20 mouse cellular contexts compared by ENCODE assay signal in the genomic region with DNA sequence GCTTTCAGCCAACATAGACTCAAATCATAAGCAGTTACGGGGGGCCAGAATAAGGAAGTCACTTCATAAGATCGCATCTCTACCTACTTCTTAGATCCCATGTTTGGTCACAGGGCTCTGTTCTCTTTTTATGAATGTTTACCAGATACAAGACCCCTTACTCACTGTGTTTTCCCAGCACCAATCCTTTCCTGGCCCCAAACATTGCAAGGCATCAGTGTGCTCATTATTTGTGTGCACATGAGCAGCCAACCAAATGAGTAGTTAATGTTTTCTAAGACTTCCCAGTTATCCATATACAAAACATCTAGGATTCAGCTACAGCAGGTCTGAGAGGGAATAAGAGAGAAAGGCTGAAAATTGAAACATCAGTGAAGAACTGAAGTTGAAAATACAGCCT. TPM values are rescaled to one million over a fixed set of nuclear protein-coding genes. Genes with fewer than 3 reads are reported as not detected.
DNase-seq lines count a peak whose midpoint lies in the region; ATAC-seq and TF ChIP-seq lines count a peak whose summit lies in the region.
"Had no signal": no experiment of that assay in that cellular context is flagged by ENCODE, and none has a peak within 500 bp of the region (broad histone marks: within the 10 kb centered on the region; RNA-seq: fewer than 3 reads in every experiment).

No protein-coding gene starts in this region.

- WGBS in kidney, embryonic 16.5 days = 69% methylated on average over 2 of the region's 2 CpGs

- ATAC-seq in kidney, embryonic 16.5 days (ENCODE audit: low FRiP score, low TSS enrichment) = peak; percentile 54; the same call in 1 of the 2 replicates
- ATAC-seq in Patski = no peak
- ATAC-seq: CD4-positive, CD25-positive, alpha-beta regulatory T cell, adult 4 months; forebrain, embryonic 13.5 days; forebrain, embryonic 16.5 days; hindbrain, embryonic 16.5 days had no signal

- in situ Hi-C loops in Patski (cut with MboI; ENCODE audit: low pct_unique_long_range_greater_than_20kb) = loop anchor here (5.0 kb wide), 1 partner anchor 58 kb away; no protein-coding TSS in a partner anchor

- peaks cover 16% of the 10 kb centered on the region for H3K4me1 ChIP-seq in kidney, embryonic 16.5 days (ENCODE audit: insufficient read depth, low read length)
- H3K4me1 ChIP-seq: forebrain, embryonic 10.5 days had no signal

- no peaks in the 10 kb centered on the region for H3K9me3 ChIP-seq in kidney, embryonic 16.5 days (ENCODE audit: low read length)
- H3K9me3 ChIP-seq: forebrain, embryonic 10.5 days; forebrain, embryonic 13.5 days; hindbrain, embryonic 10.5 days; hindbrain, embryonic 13.5 days had no signal

- peak; percentile 34 for DNase-seq in kidney, adult 9 months
- DNase-seq in kidney, adult 11 months = no peak
- no peak for DNase-seq in kidney, postnatal 25 days
- DNase-seq in Patski (ENCODE audit: low read depth, low spot score) = peak; percentile 59
- DNase-seq in frontal cortex, postnatal 14 days (ENCODE audit: low spot score in 2 of 2) = no peak
- DNase-seq: adrenal gland, postnatal 10 days; adrenal gland, postnatal 36 days; cerebellum, adult 18-20 months; cerebellum, adult 9-10 months; cerebellum, postnatal 14 days; gastrocnemius, postnatal 25 days had no signal

- H3K9ac ChIP-seq in kidney, embryonic 16.5 days (replicated peaks; ENCODE audit: low read length) = no peak overlapping the region
- H3K9ac ChIP-seq: forebrain, embryonic 13.5 days; hindbrain, embryonic 13.5 days had no signal

- H3K27ac ChIP-seq in kidney, embryonic 16.5 days (ENCODE audit: low read length) = peak overlapping the region; percentile 83
- H3K27ac ChIP-seq: forebrain, embryonic 10.5 days; forebrain, embryonic 13.5 days; hindbrain, embryonic 10.5 days; hindbrain, embryonic 13.5 days had no signal

- no peak for TF ChIP-seq CTCF in Patski (IDR thresholded peaks at IDR 0.05)

- 0 out of 2 replicates have a peak, but pooled peaks cover 3% of the 10 kb centered on the region for H3K36me3 ChIP-seq in kidney, embryonic 16.5 days (ENCODE audit: insufficient read depth, low read length)
- H3K36me3 ChIP-seq: forebrain, embryonic 10.5 days; hindbrain, embryonic 10.5 days; hindbrain, embryonic 13.5 days had no signal

- no peak overlapping the region for H3K4me3 ChIP-seq in kidney, embryonic 16.5 days (ENCODE audit: low read length)
- H3K4me3 ChIP-seq: forebrain, embryonic 10.5 days; forebrain, embryonic 13.5 days; hindbrain, embryonic 10.5 days; hindbrain, embryonic 13.5 days had no signal

- CTCF ChIA-PET in Patski (lab: Charles Lee) = interaction anchor here (1.2 to 1.6 kb wide), 2 partner anchors 13 to 24 kb away, joined by 4 read pairs; no protein-coding TSS in a partner anchor

- no peak overlapping the region for H3K4me2 ChIP-seq in kidney, embryonic 16.5 days (replicated peaks; ENCODE audit: low read depth, low read length)
- H3K4me2 ChIP-seq: forebrain, embryonic 13.5 days; heart, embryonic 11.5 days; hindbrain, embryonic 13.5 days had no signal

- POLR2A ChIA-PET in Patski (lab: Charles Lee) = no interaction called here

- H3K27me3 ChIP-seq in kidney, embryonic 16.5 days (ENCODE audit: insufficient read depth, low read length) = no peaks in the 10 kb centered on the region
- H3K27me3 ChIP-seq in Patski = no peaks in the 10 kb centered on the region
- H3K27me3 ChIP-seq: forebrain, embryonic 13.5 days; hindbrain, embryonic 13.5 days had no signal

RNA-seq across cellular contexts. Expression of a gene that starts 44.3 kb away (rescaled TPM):
- polyA plus RNA-seq in kidney, embryonic 16.5 days (2015; fragmentation: Nextera tagmentation; extraction: Ambion mirVana) = 9.1 and 11.5 TPM in 2 replicates
- 2.1 TPM for polyA plus RNA-seq in Patski (2021)

Comparison
In these comparisons a context has a peak if more than half of its experiments do, and no peak if none do; other contexts are left out.
1. DNase-seq: peak in kidney, adult 9 months (single experiment) and Patski (single experiment); none in kidney, adult 11 months (single experiment), kidney, postnatal 25 days (0 of 2) and frontal cortex, postnatal 14 days (0 of 2).